Mouse (Mus musculus) frontal cortex, postnatal 14 days (tissue): ENCODE measurements around the gene Zfp366.

ENCODE experiments used
- DNase-seq, 2 experiments: peaks; one replicate each; pipeline ENCODE4 v3.0.0; 2022; ENCODE audit warnings: low spot score in 2 of 2

Gene Zfp366

GRCm38 (mm10) chr13:99244896-99245295 is 60.3 kb downstream of the Zfp366 start:
- no peak for DNase-seq

- no peak for DNase-seq
These were observed 61.4 kb downstream of the Zfp366 start for GRCm38 (mm10) chr13:99245916-99246460.

GRCm38 (mm10) chr13:99250806-99251205 is 66.2 kb downstream of the Zfp366 start:
- DNase-seq: no peak

GRCm38 (mm10) chr13:99254215-99254614 is 69.6 kb downstream of the Zfp366 start:
- no peak for DNase-seq

- no peak for DNase-seq
These were observed 70.2 kb downstream of the Zfp366 start for GRCm38 (mm10) chr13:99254781-99255180.

GRCm38 (mm10) chr13:99256916-99257315 is 72.3 kb downstream of the Zfp366 start:
- DNase-seq: no peak

- DNase-seq: no peak
These were observed 74.1 kb downstream of the Zfp366 start for GRCm38 (mm10) chr13:99258677-99259076.

GRCm38 (mm10) chr13:99259502-99260174 is 75.0 kb downstream of the Zfp366 start:
- DNase-seq: no peak

- DNase-seq: no peak
These were observed 77.8 kb downstream of the Zfp366 start for GRCm38 (mm10) chr13:99262406-99262805.

- DNase-seq: no peak
These were observed 78.6 kb downstream of the Zfp366 start for GRCm38 (mm10) chr13:99263159-99263783.

- no peak for DNase-seq
These were observed 79.9 kb downstream of the Zfp366 start for GRCm38 (mm10) chr13:99264483-99264882.

GRCm38 (mm10) chr13:99272046-99272445 is 87.4 kb downstream of the Zfp366 start:
- no peak for DNase-seq

- DNase-seq: no peak
These were observed 92.9 kb downstream of the Zfp366 start for GRCm38 (mm10) chr13:99277521-99277920.

GRCm38 (mm10) chr13:99278511-99278910 is 93.9 kb downstream of the Zfp366 start:
- no peak for DNase-seq

- DNase-seq: no peak
These were observed 94.7 kb downstream of the Zfp366 start for GRCm38 (mm10) chr13:99279351-99279750.

- DNase-seq: no peak
These were observed 98.3 kb downstream of the Zfp366 start for GRCm38 (mm10) chr13:99282961-99283360.

- DNase-seq: no peak
These were observed 99.3 kb downstream of the Zfp366 start for GRCm38 (mm10) chr13:99283916-99284315.

- DNase-seq: peak; percentile 50 to 70
These were observed 100.0 kb downstream of the Zfp366 start for GRCm38 (mm10) chr13:99284400-99285160.

- no peak for DNase-seq
These were observed 100.6 kb downstream of the Zfp366 start for GRCm38 (mm10) chr13:99285241-99285640.

GRCm38 (mm10) chr13:99287207-99287606 is 102.6 kb downstream of the Zfp366 start:
- DNase-seq: no peak

- no peak for DNase-seq
These were observed 103.2 kb downstream of the Zfp366 start for GRCm38 (mm10) chr13:99287786-99288185.

GRCm38 (mm10) chr13:99290766-99291165 is 106.1 kb downstream of the Zfp366 start:
- DNase-seq: no peak
